Mouse (Mus musculus) induced T-regulatory cell, adult 2 months (primary cell): Measurements from ENCODE around the gene Zfp109.
"Not testable (repeated sequence)": the region's sequence is repeated elsewhere in the genome, so short reads cannot be mapped to it uniquely, and the experiment has no call there.

Source experiments
- DNase-seq: peaks from one replicate; pipeline ENCODE4 v3.0.0-alpha.2; 2012; ENCODE audit warnings: low read depth

Zfp109 gene

DNA sequence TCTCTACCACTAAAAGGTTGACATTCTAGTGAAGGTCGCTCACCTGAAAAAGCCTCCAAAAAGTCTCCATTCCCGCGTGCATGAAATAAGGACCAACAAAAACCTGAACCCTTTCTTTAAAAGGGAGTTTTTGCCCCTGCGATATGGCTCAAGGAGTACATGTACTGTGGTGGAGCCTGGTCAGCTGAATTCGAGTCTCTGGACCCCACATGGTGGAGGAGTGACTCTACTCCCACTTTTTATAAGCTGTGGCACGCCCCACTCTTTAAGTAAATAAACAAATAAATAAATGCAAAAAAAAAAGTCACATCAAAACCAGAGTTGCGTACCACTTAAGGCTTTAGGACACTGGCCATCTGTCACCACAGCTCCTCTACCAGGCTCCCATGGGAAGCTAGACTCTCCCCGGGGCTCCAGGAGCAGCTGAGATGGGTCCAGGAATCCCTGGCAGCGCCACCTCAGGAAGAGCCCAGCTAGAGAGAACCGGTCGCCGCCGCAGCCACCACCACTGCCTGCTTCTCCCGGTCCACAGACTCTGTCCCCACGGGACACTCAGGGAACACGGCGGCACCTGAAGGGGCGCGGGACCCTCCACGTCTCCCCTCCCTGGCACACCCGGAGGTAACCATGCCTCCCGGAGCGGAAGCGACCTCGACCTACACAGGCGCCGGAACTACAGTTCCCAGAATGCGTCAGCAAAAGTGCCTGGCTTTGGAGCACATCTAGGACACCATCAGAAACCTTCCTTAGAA is at the start of gene Zfp109:
Gene Zfp109 (minus strand): TSS at position 521 of the 752 bp plus-strand sequence.
- peak; percentile 55 for DNase-seq

DNA sequence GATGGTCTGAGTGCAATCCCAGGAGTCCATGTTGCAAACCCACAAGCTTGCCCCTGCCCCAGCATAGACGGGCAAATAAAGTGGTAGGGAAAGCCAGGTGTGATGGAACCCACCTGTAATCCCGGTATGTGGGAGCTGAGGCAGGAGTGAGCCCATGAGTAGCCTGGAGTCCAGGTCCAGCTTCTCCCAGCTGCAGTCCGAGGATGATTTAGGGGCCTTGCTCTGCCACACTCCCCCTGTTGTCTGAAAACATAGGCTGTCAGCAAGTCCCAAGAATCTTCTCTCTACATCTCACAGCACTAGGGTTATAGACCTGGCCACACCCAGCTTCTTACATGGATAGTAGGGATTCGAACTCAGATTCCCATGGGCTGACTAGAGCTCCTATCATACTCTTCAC is 49.6 kb upstream of the Zfp109 start:
- no peak for DNase-seq

DNA sequence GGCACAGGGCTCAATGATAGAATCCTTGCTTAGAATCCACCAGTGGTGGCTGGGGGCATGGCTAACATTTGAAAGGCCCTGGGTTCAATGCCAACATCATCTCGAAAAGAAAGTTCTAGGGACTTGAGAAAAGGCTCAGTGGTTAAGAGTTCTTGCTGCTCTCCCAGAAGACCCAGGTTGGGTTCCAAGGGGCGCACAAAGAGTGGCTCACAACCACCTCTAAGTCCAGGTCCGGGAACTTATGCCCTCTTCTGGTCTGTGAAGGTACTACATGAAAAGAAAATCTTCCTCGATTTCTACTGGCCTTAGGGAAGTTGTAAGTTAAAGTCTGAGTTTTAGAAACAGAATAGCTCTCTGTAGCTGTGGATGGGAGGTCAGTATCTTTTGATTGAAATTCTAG is 48.7 kb upstream of the Zfp109 start:
- peak; percentile 46 for DNase-seq

DNA sequence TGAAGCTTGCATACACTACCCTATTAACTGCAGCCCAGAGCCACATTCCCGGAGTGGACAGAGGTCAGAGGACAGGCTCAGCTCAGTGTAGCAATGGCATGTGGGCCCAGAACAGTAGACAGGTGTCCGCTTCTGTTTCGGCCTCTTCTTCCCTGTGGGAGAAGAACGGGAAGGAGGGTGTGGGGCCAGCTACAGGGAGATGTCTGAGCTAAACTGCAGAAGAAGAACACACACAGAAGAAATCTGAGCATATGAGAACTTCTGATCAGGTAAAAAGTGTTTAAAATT is 43.4 kb upstream of the Zfp109 start:
- DNase-seq, result no peak

DNA sequence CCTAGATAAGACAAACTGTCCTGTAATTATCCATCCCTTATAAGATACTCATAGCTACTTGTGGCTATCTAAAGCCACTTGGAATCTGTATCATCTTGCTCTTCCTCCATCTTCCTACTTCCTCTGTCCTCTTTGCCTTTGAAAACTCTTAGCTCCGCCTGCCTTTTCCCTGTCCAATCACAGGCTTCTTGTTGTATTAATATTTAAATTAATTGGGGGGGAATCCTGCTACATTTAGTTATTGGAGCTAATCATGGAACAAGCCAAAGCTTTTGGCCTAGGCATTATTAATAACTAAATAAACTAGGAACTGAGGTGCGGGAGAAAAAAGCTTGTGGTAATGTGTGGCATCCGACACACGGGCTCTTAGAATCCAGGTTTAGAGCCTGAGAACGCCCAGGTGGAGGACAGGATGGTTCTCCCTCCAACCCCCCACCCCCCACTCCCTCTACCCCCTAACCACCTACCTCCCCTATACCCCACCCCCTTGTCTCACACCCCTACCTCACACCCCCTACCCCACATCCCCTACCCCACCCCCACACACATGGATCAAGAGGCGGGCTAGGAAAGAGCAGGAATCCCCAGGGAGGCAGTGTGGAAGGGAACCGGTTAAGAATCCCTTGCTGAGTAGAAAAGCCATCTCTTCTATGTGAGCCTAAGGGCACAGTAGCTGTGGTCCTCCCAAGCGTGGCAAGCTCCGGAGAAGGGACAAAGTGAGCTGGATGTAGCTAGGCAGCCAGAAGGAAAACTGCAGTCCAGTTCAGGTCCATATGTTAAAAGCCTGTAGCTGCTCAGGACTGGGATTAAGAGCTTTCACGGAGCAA is 42.9 kb upstream of the Zfp109 start:
- no peak for DNase-seq

DNA sequence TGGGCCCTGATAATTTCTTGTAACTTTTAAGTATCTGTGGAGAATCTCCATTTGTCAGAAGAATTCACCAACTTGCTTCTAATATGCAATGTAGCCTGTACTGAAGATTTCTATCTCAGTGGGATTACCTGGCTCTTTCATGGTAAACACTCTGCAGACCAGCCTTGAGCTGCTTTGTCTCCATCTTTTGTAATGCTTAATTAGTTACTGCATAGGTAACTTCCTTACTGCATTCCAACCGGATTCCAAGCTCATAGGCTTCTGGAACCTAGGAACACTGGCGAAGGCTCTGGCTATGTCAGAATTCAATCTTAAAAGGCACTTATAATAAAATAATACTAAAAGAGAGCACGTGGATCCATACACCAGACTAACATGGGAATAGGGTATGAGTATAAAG is 41.4 kb upstream of the Zfp109 start:
- DNase-seq, result not testable (repeated sequence)

DNA sequence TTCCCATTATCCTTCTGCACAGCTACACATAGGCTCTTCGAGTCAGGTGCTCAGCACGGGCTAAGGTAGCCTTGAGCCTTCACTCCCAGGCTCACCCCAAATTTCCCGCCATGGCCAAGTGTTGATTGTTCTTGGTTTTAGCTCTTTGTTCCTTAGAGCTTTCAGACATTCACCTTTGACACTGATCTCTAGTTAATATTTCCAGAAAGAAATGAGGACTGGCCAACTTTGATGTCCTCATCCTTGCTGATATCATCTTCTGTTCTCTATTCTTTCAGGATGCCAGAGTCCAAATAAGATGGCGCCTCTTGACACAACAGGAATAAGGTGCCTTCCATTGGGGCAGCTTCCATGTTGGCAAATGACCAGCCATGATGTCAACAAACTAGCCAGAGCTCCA is 37.1 kb upstream of the Zfp109 start:
- no peak for DNase-seq

DNA sequence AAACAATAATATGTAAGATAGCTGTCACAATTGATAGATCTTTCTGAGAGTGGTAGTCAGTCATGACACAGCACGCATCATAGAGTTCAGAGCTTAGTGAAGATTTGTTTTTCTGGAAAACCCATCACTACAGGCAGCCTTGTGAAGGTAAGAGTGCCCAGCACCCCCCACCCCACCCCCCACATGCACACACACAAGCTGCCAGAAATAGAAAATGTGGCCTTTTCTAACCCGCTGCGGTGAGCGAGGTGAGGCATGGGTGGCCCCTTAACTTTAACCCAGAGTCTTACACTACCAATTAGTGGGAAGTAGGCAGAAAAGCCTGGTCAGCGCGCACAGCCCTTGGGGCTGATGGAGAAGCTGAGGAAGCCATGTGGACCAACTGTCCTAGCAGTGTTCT is 33.8 kb upstream of the Zfp109 start:
- no peak for DNase-seq

DNA sequence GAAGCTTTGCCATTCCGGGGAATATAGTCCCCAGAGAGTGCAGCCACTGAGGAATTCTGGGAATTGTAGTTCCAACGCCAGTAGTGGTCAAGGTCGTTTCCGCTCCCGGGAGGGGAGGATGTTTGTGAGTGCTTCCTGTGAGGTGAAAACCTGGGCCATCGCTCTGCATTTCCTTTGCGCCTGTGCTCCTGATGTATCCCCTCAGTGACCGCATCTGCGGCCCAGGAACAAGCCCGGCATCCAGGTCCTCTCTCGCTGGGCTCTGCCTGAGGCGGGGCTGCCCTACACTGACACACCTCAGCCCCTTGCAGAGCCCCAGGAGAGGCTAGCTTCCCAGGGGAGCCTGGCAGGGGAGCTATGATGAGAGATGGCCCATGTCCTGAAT is 32.9 kb upstream of the Zfp109 start, which contains the start of gene Zfp93:
Gene Zfp93 (plus strand): TSS at position 133 of the 385 bp plus-strand sequence.
- DNase-seq, result peak; percentile 61

DNA sequence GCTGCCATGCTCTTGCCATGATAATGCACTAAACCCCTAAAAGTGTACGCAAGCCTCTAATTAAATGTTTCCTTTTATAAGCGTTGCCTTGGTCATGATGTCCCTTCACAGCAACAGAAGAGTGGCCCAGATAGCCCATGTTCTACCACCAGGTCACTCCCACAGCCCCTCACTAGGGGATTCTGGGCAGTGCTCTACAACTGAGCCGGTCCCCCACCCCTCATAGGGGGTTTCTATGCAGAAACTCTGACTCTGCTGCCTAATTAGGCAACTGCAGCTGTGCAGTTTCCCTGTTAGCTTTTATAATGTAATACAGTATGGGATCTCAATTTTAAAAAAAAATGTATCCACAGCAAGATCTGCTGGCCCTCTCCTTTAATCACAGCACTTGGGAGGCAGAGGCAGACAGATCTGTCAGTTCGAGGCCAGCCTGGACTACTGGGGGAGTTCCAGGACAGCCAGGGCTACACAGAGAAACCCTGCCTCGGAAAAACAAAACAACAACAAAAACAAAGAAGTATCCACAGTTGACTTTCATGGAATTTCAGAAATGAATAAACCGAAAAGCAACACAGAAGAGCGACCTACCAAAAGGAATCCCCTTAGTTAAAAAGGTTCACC is 32.4 kb upstream of the Zfp109 start:
- DNase-seq, result no peak

DNA sequence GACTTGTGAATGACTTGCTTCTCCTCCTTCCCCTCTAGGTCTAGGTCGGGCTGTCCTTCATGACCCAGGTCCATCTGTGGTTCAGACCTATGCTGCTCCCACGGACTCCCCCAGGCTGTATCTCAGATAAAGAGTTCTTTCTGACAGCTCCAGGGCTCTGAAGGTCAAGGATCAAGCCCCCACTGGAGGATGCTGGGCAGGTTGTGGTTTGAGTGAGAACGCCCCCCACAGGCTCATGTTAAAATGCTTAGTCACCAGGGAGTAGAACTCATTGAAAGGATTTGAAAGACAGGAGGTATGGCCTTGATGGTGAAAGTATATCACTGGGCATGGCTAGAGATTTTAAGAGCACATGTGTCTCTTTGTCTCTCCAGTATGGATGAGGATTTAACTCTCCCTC is 31.9 kb upstream of the Zfp109 start:
- DNase-seq, result no peak

DNA sequence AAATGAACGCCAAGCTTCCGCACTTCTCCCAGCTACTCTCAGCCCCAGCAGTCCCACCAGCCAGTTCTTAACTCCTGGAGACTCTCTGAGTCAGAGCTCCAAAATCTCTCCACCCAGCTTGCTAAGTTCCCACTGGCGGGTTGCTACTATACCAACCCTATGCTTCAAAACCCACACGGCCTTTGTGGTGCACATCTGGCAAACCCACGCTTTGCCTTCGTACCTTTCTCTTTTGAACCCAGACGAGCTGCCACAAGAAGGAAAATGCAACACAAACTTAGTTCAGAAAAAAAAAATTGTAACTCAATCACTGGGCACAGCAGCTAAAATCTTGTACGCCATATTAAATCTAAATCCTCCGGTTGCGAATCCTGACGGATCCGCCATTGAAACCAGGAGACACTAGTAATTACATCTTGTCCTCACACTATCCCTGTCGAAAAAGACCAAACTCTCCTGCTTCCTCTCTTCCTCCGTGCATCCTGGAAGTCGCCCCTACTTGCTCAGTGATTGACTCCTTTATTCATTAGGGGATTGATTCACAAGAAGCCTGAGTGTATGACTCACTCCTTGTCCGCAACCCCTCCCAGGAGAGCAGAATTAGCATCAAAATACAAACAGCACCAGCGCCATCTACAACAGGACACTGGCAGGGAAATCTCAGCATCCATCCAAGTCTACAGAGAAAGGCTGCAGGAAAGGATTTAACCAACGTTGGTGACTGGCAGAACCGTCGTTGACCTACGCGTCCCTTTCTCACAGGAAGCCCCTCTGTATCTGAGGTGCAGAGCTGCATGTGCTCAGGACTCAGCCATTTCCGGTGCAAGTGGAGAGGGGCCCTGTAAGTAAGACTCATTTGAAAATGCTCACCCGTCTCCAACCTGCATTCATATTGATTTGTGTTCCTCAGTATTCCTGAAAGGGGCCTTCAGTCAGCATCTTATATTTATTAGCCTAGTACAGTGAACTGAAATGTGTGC is 31.1 kb upstream of the Zfp109 start:
- no peak for DNase-seq

DNA sequence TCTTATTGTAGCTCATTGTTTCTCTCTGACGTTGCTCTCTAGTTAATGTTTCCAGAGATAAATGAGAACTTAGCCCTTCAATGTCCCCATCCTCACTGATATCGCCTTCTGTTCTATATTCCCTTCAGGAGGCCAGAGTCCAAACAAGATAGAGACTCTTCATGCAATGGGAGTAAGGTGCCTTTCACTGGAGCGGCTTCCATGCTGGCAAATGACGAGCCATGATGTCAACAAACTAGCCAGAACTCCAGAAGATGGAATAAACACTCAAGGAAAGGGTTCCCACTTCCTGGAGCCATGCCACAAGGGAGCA is 22.6 kb upstream of the Zfp109 start:
- no peak for DNase-seq

DNA sequence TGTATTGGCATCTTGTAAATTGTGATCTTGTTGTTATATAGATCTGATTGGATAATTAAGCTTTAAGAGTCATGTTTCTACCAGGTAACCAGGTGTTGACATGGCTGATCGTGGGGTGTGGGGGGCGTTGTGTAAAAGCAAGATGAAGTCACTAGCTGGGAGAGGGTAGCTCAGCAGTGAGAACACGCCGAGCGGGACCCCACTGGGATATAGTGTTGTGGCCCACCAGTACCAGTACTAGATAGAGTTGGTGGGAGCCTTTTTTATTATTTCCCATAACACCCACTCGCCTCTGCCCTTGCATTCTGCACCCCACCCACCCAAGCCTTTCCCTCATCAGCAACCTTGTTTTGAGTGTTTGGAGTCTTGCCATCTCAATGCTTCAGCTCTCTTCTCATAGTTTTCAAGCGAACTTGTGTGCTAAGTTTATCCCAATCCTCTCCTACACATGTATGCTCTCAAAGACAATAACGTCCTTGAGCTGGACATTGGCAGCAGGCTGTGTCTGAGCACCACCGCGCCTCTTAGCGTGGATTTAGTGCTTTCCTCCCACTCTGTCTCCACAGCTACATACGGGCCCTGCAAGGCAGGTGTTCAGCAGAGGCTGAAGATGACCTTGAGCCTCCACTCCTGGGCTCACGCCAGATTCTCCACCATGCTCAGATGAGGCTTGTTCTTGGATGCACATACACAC is 22.1 kb upstream of the Zfp109 start:
- no peak for DNase-seq

DNA sequence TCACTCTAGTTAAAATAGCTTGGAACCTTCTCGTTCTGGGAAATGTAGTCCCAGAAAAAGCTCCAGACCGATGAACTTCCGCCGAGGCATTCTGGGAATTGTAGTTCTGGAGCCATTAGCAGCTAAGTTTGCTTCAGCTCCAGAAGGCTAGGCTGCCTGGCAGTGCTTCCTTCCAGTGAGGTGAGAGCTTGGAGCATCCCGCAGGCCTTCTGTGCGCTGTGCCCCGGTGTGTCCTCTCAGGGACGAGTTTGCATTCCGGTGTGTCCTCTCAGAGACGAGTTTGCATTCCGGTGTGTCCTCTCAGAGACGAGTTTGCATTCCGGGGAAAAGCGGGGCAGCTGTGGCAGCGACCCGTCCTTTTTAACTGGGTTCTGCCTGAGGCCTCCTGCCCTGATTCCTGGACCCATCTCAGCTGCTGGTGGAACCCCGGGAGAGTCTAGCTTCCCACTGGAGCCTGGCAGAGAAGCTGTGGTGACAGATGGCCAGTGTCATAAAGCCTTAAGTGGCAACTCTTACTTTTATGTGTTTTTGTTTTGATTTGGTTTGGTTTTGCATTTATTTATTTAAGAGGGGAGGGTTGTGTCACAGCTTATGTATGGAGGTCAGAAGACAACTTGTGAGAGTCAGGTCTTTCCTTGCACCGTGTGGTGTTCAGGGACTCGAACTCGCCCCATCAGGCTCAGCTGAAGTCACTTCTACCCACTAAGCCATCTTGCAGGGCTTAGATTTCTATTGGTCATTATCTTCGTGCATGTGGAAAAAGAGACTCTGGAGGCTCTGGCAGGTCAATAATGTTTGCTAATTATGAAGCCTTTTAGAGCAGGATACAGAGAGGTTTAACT is 17.5 kb upstream of the Zfp109 start, which contains the start of gene Zfp108:
Gene Zfp108 (plus strand): TSS at position 162 of the 842 bp plus-strand sequence.
- DNase-seq, result peak; percentile 38

DNA sequence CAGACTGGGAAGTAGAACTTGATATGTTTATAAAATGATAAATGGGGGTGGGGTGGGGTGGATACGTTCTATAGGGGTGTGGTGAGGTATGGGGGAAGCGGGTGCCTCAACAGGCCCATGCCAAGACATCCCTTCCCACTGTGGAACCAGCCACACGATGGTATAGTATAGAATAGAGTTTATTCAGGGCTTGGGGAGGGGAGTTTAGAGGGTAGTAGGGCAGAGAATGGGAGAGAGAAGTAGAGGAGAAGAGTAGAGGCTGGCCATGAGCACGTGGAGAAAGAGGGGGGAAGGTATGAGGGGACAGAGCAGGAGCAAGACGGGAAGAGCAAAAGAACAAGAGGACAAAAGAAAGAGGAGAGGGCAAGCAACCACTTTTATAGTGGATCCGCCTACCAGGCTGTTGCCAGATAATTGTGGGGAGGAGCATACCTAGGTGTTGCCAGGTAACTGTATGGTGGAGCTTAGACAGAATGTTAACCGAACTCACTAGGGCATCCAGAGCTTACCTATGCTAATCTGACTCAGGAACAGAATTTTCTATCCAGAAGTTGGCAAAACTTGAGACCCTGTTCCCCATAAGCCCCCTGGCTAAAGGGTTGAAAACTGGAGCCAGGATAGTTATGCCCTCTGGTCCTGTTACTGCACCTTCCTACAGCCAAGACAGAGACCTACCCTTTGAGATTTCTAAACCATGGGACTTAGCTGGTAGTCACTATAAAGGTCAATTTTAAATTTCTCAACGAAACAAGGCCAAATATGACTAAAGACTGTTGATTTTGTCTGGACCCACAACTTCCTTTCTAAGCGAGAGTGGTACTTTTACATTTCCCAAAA is 16.6 kb upstream of the Zfp109 start:
- DNase-seq, result no peak

DNA sequence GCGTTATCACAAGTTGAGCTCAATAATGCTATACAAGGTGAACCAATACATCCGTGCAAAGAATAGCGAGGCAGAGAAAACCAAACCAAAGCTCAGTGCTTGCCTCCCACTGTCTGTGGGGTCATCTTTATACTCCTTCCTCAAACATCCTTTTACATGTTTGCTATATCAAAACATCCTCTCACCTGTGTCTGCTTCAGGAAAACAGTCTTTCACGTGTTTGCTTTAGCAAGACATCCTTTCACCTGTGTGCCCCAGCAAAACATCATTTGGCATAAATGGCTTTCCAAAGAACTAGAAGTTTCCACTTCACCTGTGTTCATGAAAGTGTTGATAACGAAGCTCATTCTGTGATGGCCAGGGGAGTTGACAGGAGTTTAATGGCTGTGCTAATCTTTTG is 26.0 kb downstream of the Zfp109 start, which contains the start of gene Zfp111:
Gene Zfp111 (minus strand): TSS at position 101 of the 400 bp plus-strand sequence.
- no peak for DNase-seq

DNA sequence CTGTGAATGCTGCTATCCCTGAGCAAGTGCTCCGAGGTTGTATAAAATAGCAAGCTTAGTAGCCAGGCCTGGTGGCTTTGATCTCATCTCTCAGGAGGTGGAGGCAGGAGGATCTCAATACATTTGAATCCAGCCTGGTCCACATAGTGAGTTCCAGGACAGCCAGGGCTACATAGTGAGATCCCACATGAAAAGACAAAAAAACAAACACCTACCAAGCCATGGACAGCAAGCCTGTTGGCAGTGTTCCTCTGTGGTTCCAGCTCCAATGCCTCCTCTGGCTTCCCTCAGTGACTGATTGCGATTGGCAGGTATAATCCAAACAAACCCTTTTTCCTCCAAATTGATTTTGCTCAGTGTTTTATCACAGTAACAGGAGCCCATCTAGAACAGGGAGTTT is 27.1 kb downstream of the Zfp109 start:
- DNase-seq, result no peak

DNA sequence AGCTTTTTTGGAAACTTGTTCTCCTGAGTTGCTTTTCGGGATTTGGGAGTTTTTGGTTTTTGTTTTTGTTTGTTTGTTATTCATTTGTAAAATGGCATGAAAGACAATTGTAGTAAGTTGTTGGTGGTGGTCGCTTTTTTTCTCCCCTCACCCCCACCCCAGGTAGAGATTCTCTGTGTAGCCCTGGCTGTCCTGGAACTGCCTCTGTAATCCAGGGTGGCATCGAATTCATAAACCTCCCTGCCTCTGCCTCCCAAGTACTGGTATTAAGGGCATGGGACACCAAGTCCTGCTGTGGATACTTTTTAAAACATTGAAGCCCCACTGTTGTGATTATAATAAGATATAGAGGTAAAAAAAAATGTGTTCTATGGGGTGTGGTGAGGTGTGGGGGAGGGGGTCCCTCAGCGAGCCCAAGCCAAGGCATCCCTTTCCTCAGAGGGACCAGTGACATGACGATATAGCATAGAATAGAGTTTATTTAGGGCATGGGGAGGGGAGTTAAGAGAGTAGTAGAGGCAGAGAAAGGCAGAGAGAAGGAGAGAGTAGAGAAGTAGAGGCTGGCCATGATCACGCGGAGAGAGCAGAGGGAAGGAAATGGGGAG is 29.0 kb downstream of the Zfp109 start:
- no peak for DNase-seq
